Mouse (Mus musculus) E14TG2a.4 (cell line): ENCODE data around the gene Tarsl2.

Experiments
- H3K27me3 ChIP-seq: 2 replicates; pipeline ENCODE4 v1.6.1; 2014; ENCODE audit warnings: low read length, control low read depth; ENCODE audit not compliant: insufficient read depth
- H3K36me3 ChIP-seq: 2 replicates; pipeline ENCODE4 v1.6.1; 2014; ENCODE audit warnings: low read length, control low read depth; ENCODE audit not compliant: insufficient read depth
- H3K4me1 ChIP-seq: replicated peaks from 2 replicates; pipeline ENCODE4 v1.6.1; 2014; ENCODE audit warnings: low read depth, low read length, control low read depth
- H3K4me3 ChIP-seq: replicated peaks from 2 replicates; pipeline ENCODE4 v1.5.1; 2014; ENCODE audit warnings: mild to moderate bottlenecking, low read length
- H3K9me3 ChIP-seq: 2 replicates; pipeline ENCODE4 v1.6.1; 2014; ENCODE audit warnings: low read length, control low read depth
- CTCF ChIP-seq: conservative IDR thresholded peaks from 2 replicates; pipeline ENCODE4 v1.5.1; 2014; ENCODE audit warnings: low read length
- NANOG ChIP-seq: IDR thresholded peaks from 2 replicates; pipeline ENCODE4 v1.6.1; 2014; ENCODE audit warnings: borderline replicate concordance, low read length, mixed read lengths
- POU5F1 ChIP-seq: IDR thresholded peaks from 2 replicates; pipeline ENCODE4 v1.6.1; 2014; ENCODE audit warnings: low read length, borderline replicate concordance

Tarsl2 gene

GRCm38 (mm10) chr7:65620746-65621145 is 24.0 kb upstream of the Tarsl2 start:
- H3K4me3 ChIP-seq = no peak overlapping the region
- TF ChIP-seq CTCF (no peak), NANOG (no peak), POU5F1 (no peak)
- no peaks in the 10 kb centered on the region for H3K9me3 ChIP-seq
- H3K27me3 ChIP-seq = no peaks in the 10 kb centered on the region
- no peaks in the 10 kb centered on the region for H3K4me1 ChIP-seq
- H3K36me3 ChIP-seq = no peaks in the 10 kb centered on the region

- Histone ChIP-seq H3K4me3 (no peak overlapping the region), H3K27me3 (no peaks in the 10 kb centered on the region), H3K36me3 (no peaks in the 10 kb centered on the region), H3K4me1 (no peaks in the 10 kb centered on the region), H3K9me3 (no peaks in the 10 kb centered on the region)
- no peak for TF ChIP-seq CTCF
- no peak for TF ChIP-seq POU5F1
Observed at GRCm38 (mm10) chr7:65623330-65623729, 21.4 kb upstream of the Tarsl2 start.

- no peaks in the 10 kb centered on the region for H3K27me3 ChIP-seq
- TF ChIP-seq POU5F1 = no peak
- TF ChIP-seq CTCF = no peak
- no peak for TF ChIP-seq NANOG
Observed at GRCm38 (mm10) chr7:65625528-65625927, 19.2 kb upstream of the Tarsl2 start.

GRCm38 (mm10) chr7:65629846-65630245 is 14.9 kb upstream of the Tarsl2 start:
- Histone ChIP-seq H3K9me3 (no peaks in the 10 kb centered on the region), H3K27me3 (no peaks in the 10 kb centered on the region), H3K36me3 (no peaks in the 10 kb centered on the region), H3K4me3 (no peak overlapping the region), H3K4me1 (peaks cover 14% of the 10 kb centered on the region)
- TF ChIP-seq NANOG (no peak), CTCF (no peak), POU5F1 (no peak)

More at GRCm38 (mm10) chr7:65625528-65625927, 19.2 kb upstream of the Tarsl2 start:
- H3K36me3 ChIP-seq = no peaks in the 10 kb centered on the region
- no peak overlapping the region for H3K4me3 ChIP-seq
- H3K4me1 ChIP-seq = peaks cover 5% of the 10 kb centered on the region
- H3K9me3 ChIP-seq = no peaks in the 10 kb centered on the region

- Histone ChIP-seq H3K4me3 (no peak overlapping the region), H3K27me3 (peaks cover 4% of the 10 kb centered on the region; the same call in 1 of the 2 replicates), H3K36me3 (no peaks in the 10 kb centered on the region), H3K9me3 (no peaks in the 10 kb centered on the region), H3K4me1 (peaks cover 18% of the 10 kb centered on the region)
- TF ChIP-seq CTCF = no peak
- no peak; the same call in 1 of the 2 replicates for TF ChIP-seq NANOG
- no peak for TF ChIP-seq POU5F1
Observed at GRCm38 (mm10) chr7:65630661-65631060, 14.0 kb upstream of the Tarsl2 start.

GRCm38 (mm10) chr7:65635831-65636230 is 8.9 kb upstream of the Tarsl2 start:
- H3K4me3 ChIP-seq = 0 out of 2 replicates have a peak overlapping the region, but pooled peaks have one; percentile 10
- H3K4me1 ChIP-seq = peaks cover 20% of the 10 kb centered on the region
- no peaks in the 10 kb centered on the region for H3K36me3 ChIP-seq
- H3K27me3 ChIP-seq = peaks cover 6% of the 10 kb centered on the region; the same call in 1 of the 2 replicates
- TF ChIP-seq POU5F1 = no peak
- no peak for TF ChIP-seq NANOG
- TF ChIP-seq CTCF = no peak
- H3K9me3 ChIP-seq = no peaks in the 10 kb centered on the region

- no peak overlapping the region for H3K4me3 ChIP-seq
- no peaks in the 10 kb centered on the region for H3K9me3 ChIP-seq
- peaks cover 6% of the 10 kb centered on the region; the same call in 1 of the 2 replicates for H3K27me3 ChIP-seq
- H3K4me1 ChIP-seq = peaks cover 17% of the 10 kb centered on the region
- no peaks in the 10 kb centered on the region for H3K36me3 ChIP-seq
- TF ChIP-seq CTCF = no peak
- TF ChIP-seq POU5F1 = no peak
- TF ChIP-seq NANOG = no peak
Observed at GRCm38 (mm10) chr7:65636356-65636880, 8.3 kb upstream of the Tarsl2 start.

GRCm38 (mm10) chr7:65638170-65638770 is 6.4 kb upstream of the Tarsl2 start:
- H3K36me3 ChIP-seq = no peaks in the 10 kb centered on the region
- no peak for TF ChIP-seq POU5F1
- TF ChIP-seq CTCF = no peak
- no peak for TF ChIP-seq NANOG
- H3K4me1 ChIP-seq = peaks cover 14% of the 10 kb centered on the region
- no peak overlapping the region for H3K4me3 ChIP-seq
- no peaks in the 10 kb centered on the region for H3K9me3 ChIP-seq
- H3K27me3 ChIP-seq = peaks cover 10% of the 10 kb centered on the region

GRCm38 (mm10) chr7:65639821-65640382 is 4.8 kb upstream of the Tarsl2 start:
- no peak overlapping the region for H3K4me3 ChIP-seq
- peaks cover 19% of the 10 kb centered on the region for H3K4me1 ChIP-seq
- peaks cover 21% of the 10 kb centered on the region for H3K27me3 ChIP-seq
- no peaks in the 10 kb centered on the region for H3K9me3 ChIP-seq
- H3K36me3 ChIP-seq = no peaks in the 10 kb centered on the region
- no peak for TF ChIP-seq POU5F1
- no peak for TF ChIP-seq CTCF
- TF ChIP-seq NANOG = no peak
